Mouse (Mus musculus): Measurements from ENCODE around the gene Casp8. TPM values are rescaled to one million over a fixed set of nuclear protein-coding genes. Genes with fewer than 3 reads are reported as not detected.
"Not testable (repeated sequence)": the region's sequence is repeated elsewhere in the genome, so short reads cannot be mapped to it uniquely, and the experiment has no call there.

Gene Casp8
- total RNA-seq (2021), result 19.7 and 20.4 TPM in 2 replicates
- long read RNA-seq, transcript Casp8-201 (9 exons, 2,585 nt), result major isoform, 28 of 36 reads
- long read RNA-seq, partial matches to known transcripts, result 2 of 36 reads
- long read RNA-seq, other reads (novel, unspliced or antisense), result 2 of 36 reads

DNA sequence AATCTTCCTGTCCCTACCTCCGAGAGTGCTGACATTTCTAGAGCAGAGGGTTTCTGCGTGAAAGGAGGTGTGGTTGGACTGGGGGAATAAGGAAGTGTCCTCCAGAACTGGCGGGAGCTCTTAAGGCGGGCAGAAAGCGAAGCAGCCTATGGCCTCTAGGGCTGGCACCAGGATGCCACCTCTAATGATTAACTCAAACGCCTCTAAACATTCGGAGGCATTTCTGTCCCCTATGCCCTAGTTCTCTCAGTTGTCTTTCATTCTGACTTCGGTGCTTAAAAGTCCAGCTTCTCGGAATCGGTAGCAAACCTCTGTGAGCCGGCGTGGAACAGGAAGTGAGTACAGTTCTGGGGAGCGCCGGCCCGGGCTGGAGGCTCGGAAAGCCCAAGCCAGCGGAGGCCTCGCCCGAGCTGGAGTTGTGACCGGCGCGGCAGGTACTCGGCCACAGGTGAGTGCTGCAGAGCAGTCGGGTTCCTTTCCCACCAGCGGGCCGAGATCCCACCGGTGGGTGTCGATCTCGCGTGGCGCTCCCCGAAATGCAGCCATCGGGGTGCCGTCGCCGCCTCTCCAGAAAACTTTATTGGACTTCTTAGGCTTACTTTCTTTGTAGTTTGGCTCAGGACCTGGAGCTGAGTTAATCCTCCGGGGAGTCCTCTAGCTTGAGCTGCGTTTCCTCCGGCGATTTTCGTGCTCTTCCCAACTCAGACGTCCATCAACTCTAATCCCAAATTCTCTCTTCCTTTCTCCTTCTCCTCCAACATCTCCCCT lies at the start of gene Casp8:
Gene Casp8 (plus strand): TSS at position 84 of the 768 bp plus-strand sequence.
- DNase-seq, result peak; percentile 43

GRCm38 (mm10) chr1:58746880-58747279 lies 48.3 kb upstream of the Casp8 start:
- DNase-seq, result no peak

- DNase-seq, result no peak
Measured at GRCm38 (mm10) chr1:58759451-58759850, 35.7 kb upstream of the Casp8 start.

DNA sequence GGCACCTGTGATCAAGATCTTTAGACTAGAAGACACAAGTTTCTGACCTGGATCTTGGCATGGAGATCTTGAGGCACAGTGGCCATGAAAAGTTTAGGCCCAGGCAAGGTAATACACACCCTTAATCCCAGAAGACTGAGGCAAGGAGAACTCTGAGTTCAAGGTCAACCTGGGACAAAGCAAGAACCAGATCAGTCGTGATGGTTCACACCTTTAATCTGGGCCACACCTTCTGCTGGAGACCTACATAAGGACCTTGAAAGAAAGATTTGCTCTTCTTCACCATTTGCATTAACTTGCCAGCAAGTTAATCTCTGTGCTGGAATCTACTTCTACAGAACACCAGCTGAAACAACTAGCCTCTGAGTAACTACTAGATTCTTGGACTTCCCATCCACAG lies 34.6 kb upstream of the Casp8 start:
- DNase-seq, result no peak

DNA sequence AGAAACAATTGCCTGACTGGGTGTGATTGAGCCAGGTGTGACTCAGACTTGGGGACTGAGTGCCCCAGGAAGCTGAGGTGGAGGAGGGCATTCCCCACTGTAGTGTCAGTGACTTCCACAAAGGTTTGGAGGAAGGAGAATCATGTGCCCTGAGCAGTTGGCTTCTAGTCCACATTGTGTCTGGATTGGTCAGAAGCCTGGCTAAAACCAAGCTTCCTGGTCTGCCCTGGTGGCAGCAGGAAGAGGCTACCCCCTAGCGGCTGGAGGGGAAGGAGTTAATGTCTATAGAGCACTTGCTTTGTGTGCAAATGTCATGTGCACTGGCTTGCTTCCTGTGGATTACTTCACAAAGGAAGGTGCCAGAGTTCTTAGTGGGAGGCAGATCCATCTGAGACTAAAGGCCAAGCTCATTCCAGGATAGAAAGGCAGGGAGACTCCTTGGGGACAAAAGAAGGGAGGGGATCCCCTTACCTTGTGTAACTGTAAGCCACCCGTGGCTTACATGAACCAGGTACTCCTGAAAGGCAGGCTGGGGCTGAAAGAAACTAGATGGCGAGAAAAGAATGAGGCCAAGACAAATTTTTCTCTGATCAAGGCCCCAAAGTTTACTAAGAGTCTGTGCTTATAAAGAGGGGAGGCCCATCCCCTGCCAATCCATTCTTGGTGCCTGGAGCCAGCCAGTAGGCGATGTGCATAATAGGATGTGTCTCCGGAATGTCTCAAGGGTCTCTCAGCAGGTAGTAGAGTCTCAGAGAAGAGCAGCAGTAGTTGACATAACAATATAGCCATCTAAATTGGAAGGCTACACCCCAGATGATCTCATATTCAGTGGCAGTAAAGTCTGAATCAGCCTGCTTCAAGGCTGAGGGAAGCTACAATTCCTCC lies 33.5 kb upstream of the Casp8 start:
- not testable (repeated sequence) for DNase-seq

GRCm38 (mm10) chr1:58762576-58762975 lies 32.6 kb upstream of the Casp8 start:
- DNase-seq, result no peak

DNA sequence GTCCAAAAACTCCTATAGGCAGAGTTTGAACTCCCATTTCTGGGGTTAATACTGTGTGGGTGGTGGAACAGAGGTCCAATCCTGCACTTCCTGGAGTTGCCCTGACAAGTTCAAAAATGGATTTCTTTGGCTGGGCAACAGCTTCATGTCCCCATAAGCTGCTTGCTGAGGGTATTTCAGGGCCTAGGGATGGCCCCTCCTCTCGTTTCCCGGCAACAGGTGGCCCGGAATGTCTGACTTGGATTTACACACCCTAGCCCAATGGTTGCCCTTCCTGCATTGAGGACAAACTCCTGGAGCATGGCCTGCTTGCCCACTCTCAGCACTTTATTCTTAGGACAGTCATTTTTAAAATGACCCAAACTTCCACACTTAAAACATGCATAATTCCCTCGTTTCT lies 28.7 kb upstream of the Casp8 start:
- DNase-seq, result not testable (repeated sequence)

GRCm38 (mm10) chr1:58769136-58769535 lies 26.0 kb upstream of the Casp8 start:
- no peak for DNase-seq

GRCm38 (mm10) chr1:58769701-58770100 lies 25.5 kb upstream of the Casp8 start:
- no peak for DNase-seq

GRCm38 (mm10) chr1:58770111-58770720 lies 25.0 kb upstream of the Casp8 start:
- no peak for DNase-seq

DNA sequence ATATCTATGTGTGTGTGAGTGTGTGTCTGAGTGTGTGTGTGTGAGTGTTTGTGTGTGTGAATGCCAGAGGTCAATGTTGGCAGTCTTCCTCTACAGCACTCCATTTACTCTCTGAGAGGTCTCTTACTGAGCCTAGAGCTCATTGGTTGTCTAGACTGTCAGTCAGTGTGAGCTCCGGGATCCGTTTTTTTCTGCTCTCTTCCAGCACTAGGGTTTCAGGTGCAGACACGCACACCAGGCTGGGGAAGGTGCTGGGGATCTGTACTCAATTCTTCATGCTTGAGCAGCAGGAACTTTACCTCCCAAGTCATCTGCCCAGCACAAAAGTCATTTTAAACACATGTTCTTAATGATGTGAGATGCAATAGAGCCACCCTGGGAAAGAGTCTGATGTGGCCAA lies 23.1 kb upstream of the Casp8 start:
- DNase-seq, result no peak

DNA sequence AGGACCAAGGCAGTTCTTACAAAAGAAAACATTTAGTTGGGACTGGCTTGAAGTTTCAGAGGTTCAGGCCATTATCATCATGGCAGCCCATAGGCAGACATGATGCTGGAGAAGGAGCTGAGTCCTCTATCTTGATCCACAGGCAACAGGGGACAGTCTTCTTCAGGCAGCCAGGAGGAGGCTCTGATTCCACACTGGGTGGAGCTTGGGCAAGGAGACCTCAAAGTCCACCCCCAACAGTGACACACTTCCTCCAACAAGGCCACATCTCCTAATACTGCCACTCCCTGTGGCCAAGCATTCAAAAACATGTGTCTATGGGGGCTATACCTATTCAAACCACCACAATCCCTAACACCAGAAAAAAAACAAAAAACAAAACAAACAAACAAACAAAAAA lies 21.9 kb upstream of the Casp8 start:
- DNase-seq, result no peak

GRCm38 (mm10) chr1:58773905-58774304 lies 21.3 kb upstream of the Casp8 start:
- DNase-seq, result no peak

DNA sequence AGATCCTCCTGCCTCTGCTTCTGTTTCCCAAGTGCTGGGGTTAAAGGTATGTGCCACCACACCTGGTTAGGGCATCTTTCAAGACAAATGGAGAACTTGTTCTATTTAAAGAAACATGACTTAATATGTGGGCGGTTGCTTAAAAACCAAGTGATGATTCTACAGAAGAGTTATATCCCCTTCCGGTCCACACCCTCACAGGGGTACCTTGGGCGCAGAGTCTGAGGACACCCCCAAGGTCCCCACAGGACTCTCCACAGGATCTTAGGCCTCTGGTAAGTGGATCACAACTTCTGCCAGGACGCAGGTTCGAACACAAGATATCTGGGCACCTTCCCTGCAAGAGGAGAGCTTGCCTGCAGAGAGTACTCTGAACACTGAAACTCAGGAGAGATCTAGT lies 19.8 kb upstream of the Casp8 start:
- DNase-seq, result no peak

- no peak for DNase-seq
Measured at GRCm38 (mm10) chr1:58777583-58777982, 17.6 kb upstream of the Casp8 start.

- DNase-seq, result no peak
Measured at GRCm38 (mm10) chr1:58778226-58778625, 16.9 kb upstream of the Casp8 start.

- DNase-seq, result no peak
Measured at GRCm38 (mm10) chr1:58786276-58786675, 8.9 kb upstream of the Casp8 start.

DNA sequence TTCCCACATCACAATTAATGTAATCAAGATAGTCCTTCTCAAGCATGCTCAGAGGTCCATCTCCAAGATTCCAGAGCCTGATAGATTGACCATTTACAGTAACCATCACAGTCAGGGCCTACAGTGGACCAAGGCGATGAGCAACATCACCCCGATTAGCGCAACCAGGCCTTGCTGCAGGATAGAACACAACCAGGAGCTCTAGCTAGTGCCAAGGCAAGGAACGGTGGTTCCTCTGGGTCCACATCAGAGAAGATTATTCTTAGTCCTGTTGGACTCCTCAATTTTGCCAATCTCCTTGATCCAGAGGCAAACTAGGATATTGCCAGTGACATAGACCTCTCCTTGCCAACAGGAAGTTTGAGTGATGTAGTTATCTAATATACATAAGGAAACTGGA lies 6.8 kb upstream of the Casp8 start:
- no peak for DNase-seq

GRCm38 (mm10) chr1:58794705-58795104 lies 469 bp upstream of the Casp8 start:
- DNase-seq, result no peak

GRCm38 (mm10) chr1:58796059-58796363 lies 837 bp downstream of the Casp8 start:
- no peak for DNase-seq

GRCm38 (mm10) chr1:58796853-58797252 lies 1.7 kb downstream of the Casp8 start:
- DNase-seq, result no peak

DNA sequence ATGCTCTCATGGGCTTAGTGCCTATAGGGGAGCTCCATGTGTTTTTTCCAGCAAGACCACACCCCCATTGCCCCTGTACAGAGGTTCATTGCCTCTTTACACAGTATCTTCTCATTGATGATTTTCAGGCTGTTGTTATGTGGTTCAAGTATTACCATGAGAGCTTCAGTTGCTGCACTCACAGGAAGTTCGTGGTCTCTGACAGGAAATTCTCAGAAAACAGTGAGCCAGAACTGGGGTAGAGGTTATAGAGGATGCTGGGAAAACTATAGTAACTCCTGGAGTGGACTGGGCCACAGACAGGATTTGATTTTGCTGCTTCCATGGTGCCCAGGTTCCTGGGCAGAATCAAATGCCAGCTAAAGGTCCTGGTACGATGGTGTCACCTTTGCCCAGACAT lies 2.2 kb downstream of the Casp8 start:
- DNase-seq, result no peak

GRCm38 (mm10) chr1:58798911-58799310 lies 3.7 kb downstream of the Casp8 start:
- no peak for DNase-seq

Measured in adrenal gland, postnatal 25 days (tissue).